Mouse (Mus musculus): ENCODE measurements around the gene Cutc.

The Cutc gene

GRCm38 (mm10) chr19:43793951-43794350, 41.2 kb downstream of the Cutc start:
- no peak for DNase-seq (ENCODE audit: low read depth, low spot score)

- DNase-seq (ENCODE audit: low read depth, low spot score), result no peak
Measured at GRCm38 (mm10) chr19:43795511-43795910, 42.7 kb downstream of the Cutc start.

- DNase-seq (ENCODE audit: low read depth, low spot score), result no peak
Measured at GRCm38 (mm10) chr19:43797216-43797615, 44.4 kb downstream of the Cutc start.

GRCm38 (mm10) chr19:43801427-43802051, 48.7 kb downstream of the Cutc start:
- no peak for DNase-seq (ENCODE audit: low read depth, low spot score)

GRCm38 (mm10) chr19:43803866-43804265, 51.1 kb downstream of the Cutc start:
- no peak for DNase-seq (ENCODE audit: low read depth, low spot score)

- peak; percentile 17 for DNase-seq (ENCODE audit: low read depth, low spot score)
Measured at GRCm38 (mm10) chr19:43809331-43809730, 56.5 kb downstream of the Cutc start.

GRCm38 (mm10) chr19:43811419-43811818, 58.6 kb downstream of the Cutc start:
- no peak for DNase-seq (ENCODE audit: low read depth, low spot score)

GRCm38 (mm10) chr19:43813315-43813714, 60.5 kb downstream of the Cutc start:
- DNase-seq (ENCODE audit: low read depth, low spot score), result no peak

- DNase-seq (ENCODE audit: low read depth, low spot score), result no peak
Measured at GRCm38 (mm10) chr19:43815661-43816414, 63.0 kb downstream of the Cutc start.

Data from CD4-positive helper T cell, adult 2 months (primary cell).